Mouse (Mus musculus) layer of hippocampus, postnatal 36 days (tissue): ENCODE measurements around the gene Gpsm1. TPM values are rescaled to one million over a fixed set of nuclear protein-coding genes. Genes with fewer than 3 reads are reported as not detected.

Source experiments
- DNase-seq, 2 experiments: peaks; one replicate each; pipeline ENCODE4 v3.0.0; 2022
- total RNA-seq, 2 experiments: library from RNA; stranded (reverse); gene quantifications; 2 replicates each; pipeline ENCODE4 v1.2.3; 2021

Gpsm1 gene
- total RNA-seq, 2 experiments from 2014 or later, result 34.5 to 41.8 TPM

DNA sequence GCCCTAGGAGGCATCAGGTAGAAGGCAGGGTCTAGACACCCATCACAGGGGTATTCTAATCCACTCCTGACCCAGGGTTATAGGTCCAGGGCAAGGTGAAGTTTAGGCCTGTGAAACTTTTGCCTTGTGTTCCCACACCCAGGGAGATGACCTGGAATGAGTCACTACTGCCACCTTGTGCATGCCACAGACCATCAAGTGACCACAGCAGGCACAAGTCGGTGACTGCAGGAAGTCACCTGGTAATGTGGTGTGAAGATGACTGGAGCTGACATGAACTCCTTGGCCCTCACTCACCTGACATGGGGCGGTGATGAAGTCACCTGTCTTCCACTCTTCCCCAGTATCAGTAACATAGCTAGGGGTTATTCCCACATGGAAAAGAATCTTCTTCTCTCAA lies 2.5 kb upstream of the Gpsm1 start:
- no peak for DNase-seq

DNA sequence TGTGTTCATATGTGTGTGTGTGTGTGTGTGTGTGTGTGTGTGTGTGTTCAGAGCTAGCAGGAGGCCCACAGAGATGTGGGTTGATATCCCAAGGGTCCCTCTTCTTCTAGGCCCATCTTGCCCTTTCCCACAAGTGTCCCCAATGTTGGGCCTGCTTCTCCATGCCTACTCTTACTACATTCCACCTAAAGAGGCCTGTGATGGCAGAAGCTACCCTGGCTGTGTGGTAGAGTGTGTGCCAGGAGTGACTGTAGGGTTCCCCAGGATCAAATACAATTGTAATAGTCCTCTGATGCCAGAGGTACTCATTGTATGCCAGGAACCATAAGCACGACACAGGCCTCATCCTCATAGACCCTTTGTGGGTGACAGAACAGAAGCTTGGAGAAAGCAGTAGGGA lies 1.9 kb upstream of the Gpsm1 start:
- DNase-seq, result no peak

DNA sequence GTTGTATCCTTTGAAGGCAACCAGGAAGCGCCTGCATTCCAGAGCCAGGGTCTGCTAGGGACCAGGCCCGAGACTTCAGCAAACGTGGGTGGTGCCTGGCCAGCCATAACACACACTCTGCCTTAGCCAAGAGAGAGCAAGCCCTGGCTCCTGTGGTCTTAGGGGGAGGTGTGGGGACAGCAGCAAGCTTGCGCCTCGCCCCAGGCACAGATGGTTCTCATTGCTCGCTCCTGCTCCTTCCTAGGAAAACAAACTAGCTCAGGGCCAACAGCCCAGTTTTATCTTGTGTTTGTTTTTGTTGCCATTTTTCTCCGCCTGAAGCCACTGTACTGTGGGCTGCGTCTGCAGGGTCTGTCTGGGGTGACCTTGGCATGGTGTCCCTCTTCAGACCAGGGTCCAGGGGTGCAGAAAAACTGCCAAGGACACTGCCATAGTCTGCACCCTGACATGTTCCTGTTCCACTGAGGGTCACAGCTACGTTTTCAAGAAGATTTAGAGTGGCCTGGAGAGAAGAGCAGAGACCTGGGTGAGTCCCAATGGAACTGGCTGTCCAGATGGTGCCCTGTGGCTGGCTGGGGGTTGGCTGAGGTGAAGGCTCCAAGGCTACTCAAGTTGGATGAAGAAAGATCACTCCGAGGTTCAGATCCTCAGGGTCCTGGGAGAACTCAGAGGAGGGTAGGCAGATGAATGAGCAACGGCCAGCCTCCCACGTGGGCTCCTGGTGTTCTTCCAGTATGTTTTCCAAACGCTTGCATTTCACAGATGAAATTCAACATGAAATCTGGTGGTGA lies 839 bp upstream of the Gpsm1 start:
- no peak for DNase-seq

DNA sequence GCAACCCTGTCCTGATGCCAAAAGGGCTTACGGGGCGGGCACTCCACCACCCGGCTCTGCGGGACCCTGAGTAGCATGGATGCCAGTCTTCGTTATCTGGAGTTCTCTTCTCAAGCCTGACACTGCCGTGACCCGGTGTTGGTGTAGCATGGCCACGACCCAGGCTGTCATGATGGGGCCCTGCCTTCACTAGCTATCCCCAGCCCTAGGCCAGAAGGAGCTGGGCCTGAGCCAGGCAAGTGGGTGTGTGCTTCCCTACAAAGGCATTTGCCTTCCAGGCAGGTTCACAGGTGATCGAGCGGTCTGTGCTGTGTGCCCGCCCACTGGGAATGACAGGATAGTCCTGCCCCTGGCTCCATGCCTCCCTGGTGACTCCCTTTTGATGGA lies 603 bp downstream of the Gpsm1 start:
- peak in 1 of 2 experiments; percentile 37 for DNase-seq

DNA sequence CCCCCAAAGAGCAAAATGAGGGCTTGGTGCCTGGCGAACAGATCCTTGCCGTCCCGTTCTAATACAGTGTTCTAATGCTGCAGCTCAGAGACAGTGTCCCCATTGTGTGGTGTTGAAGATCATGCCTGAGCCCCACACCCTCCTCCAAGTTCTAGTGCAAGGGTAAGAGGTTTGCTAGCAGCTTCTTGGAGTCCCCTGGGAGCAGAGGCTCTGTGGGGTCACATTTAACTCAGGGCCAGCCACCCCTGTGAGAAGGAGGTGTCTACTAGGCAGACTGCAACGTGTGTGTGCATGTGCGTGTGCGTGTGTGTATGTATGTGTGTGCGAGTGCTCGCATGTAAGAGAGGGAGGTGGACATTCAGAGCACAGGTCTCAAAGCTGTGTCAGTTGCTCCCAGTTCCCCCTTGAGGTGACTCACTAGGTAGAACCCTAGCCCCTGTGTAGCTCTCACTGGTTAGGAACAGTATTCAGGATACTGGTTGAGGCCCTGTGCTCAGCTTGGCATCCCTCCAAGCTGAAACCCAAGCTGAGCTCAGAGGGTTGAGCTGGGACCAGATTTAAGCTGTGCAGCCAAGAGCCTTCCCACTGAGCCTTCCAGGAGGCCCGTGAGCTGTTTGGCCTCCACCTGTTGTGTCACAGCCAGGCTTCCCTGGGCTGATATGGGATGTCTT lies 1.4 kb downstream of the Gpsm1 start:
- DNase-seq, result no peak

DNA sequence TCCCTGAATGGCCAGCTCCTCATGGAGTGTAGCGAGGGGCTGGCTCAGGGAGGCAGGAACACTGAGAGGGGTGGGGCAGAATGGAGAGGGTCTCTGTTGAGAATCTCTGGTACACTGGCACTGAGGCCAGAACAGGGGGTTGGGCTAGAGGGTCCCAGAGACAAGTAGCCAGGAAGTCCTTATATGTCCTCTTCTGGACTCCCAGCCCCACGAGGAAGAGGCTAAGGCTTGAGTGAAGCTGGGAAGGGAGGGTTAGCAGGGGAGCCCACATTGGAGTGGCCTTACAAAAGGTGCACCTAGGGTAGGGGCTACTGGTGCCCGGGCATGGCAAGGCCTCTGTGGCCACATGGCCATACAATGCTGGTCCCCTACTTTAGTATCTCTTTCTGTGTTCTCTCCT lies 2.1 kb downstream of the Gpsm1 start:
- no peak for DNase-seq

DNA sequence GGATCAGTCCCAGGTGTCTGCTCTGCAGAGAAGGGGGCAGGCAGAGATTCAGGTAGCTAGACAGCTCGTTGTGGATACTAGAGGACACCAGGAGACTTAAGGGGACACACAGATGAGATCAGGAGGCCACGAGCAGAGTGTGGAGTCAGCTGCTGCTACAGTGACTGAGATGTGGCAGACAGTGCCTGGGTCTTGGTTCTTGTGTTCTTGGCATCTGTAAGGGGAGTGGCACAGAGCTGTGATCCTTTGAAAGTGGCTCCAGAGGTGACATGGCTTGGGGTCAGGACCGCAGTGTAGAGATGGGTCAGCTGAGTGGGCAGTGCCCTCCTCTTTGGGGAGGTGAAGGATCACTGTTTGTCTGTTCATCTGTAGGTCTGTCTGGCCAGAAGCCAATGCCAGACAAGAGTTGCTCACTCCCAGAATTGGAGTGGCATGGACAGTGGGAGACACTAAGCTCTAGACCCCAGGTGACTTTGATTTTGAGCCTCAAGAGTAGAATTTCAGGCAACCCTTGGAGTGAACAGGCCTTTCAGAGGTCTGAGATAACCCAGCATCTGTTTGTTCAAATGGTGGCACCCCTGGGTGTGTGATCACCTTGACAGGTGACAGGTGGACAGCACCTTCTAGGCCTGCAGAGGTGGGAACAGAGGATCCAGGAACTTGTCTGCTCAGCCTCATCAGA lies 2.8 kb downstream of the Gpsm1 start:
- DNase-seq, result no peak

DNA sequence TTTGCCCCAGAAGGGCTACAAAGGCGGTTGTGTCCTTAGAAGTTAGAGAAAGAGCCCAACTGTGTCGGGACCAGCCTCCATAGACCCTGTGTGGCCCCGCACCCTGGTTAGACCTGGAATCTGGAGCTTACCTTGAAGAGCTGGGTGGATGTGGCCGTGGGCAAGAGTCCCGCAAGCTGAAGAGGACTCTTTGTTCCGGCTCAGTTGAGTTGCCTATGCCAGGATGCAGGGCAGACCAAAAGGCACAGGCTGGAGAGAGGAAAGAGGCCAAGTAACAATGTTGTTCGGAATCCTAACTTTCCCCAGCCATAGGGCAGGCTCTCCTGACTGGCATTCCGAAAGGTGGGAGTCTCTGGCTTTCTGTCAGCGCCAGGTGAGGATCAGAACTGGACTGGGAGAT lies 3.8 kb downstream of the Gpsm1 start:
- no peak for DNase-seq

DNA sequence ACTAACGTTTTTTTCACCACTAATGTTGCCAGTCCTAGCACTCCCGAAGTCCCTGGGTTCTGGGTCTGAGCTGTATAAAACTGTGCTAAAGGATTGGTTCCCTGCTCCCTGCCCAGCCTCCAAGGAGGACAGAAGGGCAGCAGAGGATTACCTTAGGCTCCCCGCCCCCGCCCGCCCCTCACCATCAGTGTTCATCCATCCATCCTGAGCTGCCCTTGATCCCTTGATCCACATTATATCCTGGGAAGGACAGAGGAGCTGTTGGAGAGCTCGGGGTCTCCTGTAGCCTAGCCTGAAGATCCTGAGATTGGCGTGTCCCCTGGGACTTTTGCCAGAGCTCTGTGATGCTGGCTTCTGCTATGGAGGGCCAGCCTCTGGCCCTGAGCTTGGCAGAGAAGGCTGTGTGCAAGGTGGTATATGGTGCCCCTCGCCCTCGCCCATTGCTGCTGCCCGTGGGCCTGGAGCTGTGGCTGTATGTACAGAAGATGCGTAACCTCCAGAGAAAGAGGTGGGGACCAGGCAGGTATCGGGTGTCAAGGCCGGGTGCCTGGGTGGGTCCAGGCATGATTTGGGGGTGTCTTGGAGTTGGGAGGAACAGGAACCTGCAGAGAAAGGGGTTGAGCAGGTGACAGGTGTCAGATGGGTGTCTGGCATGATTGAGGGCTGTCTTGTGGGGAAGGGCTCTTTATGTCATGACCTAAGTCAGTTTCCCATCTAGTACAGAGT lies 4.4 kb downstream of the Gpsm1 start:
- DNase-seq, result no peak

DNA sequence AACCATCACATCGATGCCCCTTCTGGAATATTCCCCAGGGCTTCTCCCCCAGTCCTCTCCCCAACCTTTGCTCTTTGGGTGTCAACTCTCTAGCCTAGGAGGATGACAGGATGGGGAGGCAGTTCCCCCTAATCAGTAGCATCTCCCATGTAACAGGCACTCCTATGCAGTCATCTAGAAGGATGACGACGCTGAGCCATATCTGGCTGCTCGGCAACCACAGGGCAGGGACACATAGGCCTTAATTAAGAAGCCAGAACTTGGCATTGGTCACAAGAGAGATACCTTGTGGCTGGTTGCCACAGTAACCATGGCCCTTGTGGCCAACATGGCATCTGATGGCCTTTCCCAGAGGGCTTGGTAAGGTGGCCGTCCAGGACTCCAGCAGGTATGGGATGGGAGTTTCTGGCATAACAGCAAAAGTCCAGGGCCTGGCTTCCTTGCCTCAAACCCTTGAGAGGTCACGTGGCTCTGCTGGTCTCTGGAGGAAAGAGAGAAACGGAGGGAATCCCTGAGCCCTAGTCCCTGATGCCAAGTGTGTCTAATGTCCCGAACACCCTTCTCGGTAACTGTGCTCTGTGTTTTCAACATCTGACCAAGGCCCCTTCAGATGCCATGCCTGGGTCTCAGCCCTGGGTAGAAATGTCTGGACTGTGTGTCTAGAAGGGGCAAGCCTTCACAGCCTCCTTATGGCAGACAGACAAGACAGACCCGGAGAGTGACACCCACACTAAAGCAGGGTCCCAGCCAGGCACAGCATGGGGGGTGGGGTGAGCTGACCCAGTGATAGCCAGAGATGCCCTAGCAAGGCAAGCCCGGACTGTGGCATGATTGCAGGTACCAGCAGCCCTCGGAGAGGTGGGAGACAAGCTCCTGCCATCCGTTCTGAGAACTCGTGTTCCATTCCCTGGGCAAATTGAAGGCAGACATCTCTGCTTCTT lies 5.2 kb downstream of the Gpsm1 start:
- no peak for DNase-seq

DNA sequence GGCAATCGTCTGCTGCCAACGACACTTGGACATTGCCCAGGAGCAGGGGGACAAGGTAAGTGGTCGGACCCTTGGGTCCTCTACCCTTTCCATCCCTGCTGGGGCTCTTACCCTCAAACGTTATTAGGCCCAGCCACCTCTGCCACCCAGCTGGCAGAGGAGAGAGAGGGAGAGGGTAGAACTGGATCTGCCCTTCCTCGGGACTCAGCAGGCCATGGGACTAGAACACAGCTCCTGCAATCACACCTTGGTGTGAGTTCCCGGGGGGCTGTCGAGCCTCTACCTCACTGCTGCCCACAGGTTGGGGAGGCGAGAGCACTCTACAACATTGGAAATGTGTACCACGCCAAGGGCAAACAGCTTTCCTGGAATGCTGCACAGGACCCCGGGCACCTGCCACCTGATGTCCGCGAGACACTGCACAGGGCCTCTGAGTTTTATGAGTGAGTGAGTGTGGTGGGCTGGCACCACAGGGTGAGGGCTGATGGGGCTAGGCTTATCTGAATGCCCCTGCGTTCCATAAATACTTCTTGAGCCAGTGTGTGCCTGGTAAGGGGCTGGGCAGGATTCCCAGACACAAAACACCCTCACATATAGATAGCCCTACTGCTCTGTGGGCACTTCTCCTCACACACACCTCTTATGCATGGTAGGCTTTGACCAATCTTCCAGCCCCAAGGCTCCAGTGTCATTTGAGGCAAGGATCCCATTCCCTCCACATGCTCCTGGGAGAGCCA lies 8.4 kb downstream of the Gpsm1 start:
- DNase-seq, result no peak

DNA sequence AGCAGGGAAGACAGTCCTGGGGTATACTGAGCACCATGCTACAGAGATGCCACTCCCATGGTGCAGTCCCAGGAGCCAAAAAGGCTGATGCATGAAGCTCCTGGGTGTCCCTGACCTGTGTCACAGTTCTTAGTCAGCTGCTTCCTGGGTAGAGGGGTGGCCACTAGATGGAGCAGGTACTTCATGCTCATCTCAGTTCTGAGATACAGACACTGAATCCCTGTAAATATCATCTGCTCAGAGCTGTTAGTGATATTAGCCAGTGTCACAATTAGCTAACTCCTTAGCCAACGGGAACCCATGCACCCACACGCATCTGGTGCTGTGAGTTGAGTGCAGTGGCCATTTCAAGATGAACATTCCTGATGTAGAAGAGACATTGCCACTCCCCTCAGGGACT lies 9.6 kb downstream of the Gpsm1 start:
- peak in 1 of 2 experiments; percentile 60 for DNase-seq

DNA sequence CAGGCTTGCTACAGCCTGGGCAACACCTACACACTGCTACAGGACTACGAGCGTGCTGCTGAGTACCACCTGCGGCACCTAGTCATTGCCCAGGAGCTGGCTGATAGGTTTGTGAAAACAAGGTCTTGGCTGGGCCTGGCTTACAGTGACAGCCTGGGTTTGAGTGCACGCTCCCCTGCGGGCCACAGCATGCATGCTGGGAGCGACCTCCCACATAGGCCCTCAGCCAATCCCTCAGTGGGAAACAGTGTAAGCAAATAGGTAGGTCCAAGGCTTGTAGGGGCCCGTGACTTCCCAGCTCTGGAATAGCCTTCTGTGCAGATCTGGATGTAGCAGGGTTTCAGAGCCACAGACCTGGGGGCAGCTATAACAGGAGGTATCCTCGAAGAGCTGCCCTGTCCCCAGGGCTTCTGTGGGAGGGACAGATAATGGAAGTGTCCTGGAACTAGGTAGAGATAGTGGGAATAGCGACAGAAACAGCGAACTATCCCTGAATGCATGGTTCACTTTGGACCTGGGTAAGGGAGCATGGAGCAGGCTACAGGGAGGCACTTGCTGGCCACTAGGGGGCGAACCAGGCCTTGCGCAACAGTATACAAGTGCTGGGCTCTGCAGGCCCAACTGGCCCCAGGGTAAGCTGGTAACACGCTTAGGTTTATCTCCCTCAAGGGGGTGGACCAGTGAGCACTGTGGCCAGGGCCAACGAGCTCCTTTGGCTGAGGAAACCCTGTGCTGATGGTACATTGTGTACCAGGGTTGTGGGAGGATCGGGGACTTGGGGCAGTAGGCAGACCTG lies 10.3 kb downstream of the Gpsm1 start:
- DNase-seq, result no peak

DNA sequence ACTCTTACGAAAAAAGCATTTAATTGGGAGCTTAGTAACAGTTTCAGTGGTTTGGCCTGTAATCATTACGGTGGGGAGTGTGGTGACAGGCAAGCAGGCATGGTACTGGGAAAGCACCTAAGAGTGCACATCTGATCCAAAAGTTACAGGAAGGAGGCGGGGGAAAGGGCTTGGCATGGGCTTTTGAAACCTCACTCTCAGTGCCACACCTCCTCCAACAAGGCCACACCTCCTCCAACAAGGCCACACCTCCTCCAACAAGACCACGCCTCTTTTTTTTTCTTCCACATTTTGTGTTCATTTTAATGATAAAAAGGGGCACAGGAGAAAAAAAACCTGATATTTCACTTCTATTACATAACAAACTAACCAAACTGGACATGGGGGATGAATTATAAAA lies 12.5 kb downstream of the Gpsm1 start:
- no peak for DNase-seq

DNA sequence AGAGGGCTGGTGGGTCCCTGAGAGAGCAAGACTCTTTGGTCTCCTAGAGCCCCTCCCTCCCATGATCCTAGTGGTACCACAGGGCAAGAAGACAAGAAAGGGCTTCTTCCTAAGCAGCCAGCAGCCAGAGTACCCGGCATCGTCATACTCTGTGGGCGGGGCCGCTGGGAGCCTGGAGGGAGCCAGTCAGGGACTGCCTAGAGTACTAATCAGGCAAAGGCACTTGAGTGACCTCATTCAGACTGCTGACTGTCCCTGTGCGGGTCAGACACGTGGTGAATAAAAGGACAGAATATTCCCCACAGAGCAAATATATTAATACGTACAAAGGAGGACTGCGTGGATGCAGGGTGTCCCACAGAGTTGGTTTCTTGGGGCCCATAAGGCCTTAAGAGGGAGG lies 14.1 kb downstream of the Gpsm1 start:
- peak; percentile 54 to 69 for DNase-seq

DNA sequence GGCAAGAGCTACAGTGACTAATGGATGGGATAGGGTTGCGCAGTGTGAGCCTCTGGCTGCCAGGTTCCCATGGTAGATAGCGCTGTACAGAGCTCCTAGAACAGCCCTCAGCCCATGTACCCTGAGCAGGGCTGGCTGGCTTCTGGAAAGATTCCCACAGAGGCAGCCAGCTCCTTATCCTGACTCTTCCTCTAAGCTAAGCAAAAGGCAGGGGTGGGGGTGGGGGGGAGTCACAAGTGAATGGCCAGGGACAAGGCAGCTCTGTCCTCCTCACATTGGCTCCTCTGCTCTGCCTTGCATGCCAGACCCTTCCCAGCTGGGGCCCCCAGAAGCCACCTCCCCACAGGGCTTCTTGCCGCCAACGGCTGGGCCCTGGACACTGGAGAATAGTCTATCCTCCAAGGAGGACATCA lies 14.7 kb downstream of the Gpsm1 start:
- no peak for DNase-seq

DNA sequence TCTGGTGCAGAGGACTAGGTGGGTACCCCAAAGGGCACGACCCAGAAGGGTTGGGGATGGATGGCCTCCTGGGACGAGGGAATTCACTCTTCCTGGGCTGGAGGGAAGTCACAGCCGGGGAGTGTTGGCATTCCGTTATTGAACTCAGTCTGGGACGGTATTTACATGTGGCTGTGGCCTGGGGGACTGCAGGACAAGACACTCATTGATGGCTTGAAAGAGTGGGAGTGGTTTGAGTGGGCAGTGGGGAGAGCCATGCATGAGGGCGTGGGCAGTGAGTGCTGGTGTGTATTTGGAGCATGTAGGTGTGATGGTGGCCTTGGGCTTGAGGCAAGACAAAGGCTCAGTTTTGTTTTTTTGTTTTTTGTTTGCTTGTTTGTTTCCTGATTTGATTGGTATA lies 15.4 kb downstream of the Gpsm1 start:
- DNase-seq, result no peak

DNA sequence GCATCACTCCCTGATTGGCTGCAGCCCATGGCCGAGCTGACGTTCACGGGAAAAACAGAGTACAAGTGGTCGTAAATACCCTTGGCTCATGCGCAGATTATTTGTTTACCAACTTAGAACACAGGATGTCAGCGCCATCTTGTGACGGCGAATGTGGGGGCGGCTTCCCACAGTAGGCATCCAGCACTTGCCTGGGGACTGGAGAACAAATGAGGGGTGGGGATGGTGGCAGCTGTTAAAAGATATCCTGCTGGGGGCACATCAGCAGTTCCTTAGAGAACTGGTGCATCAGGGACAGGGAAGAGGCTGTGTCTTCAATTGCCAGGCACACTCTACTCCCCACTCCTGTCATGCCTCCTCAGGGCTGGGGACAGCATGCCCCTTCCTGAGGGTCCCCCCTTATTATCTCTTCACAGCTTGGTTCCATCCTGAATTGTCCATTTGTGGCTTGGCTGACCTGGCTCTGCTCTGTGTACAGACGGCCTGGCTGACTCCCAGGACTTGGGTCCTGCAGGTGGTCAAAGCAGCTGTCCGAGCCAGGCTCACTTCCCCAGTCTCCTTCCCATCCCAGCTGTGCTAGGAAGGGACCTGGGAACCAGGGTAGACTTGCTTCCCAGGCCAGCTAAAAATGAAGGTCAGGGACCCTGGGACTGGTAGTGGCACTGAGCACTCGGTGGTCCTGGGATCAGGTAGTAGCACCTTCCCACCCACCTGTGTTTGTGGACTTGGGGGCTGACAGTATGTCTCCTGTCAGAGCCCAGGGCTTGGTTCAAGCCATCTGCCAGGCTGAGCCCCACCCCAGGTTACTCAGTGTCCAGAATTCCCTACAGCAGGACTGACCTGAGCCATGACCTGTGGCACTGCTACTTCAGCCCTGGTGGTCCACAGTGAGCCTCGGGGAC lies 23.2 kb downstream of the Gpsm1 start:
- DNase-seq, result no peak

DNA sequence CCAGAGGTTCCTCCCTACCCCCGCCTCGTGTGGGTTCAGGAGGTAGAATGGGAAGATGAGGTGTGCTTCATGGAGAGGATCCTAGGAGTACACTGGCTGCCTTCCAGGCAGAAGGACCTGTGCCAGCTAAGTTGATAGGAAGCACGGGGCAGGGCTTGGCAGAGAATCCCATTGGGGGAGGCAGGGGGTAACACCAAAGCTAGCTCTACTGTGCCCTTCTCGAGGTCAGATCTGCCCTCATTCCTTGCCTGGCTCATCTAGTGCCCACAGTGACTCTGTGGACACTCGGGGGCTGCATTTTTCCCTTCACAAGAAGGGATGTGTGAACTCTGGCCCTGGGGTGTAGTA lies 23.9 kb downstream of the Gpsm1 start:
- no peak for DNase-seq
